Mouse (Mus musculus) neural tube, embryonic 13.5 days (tissue): ENCODE results near the gene Slfn9. TPM values are rescaled to one million over a fixed set of nuclear protein-coding genes. Genes with fewer than 3 reads are reported as not detected.
"Not testable (repeated sequence)": the region's sequence is repeated elsewhere in the genome, so short reads cannot be mapped to it uniquely, and the experiment has no call there.

Source experiments
- ATAC-seq: fragments of 200-750 bp; cut with Nextera tagmentation; 2 replicates; pipeline ENCODE4 v1.8.0; 2017; ENCODE audit warnings: low read depth, mild to moderate bottlenecking, moderate TSS enrichment, moderate library complexity
- H3K27ac ChIP-seq: fragments of 300-500 bp; sonication (generic); replicated peaks from 2 replicates; pipeline ENCODE4 v1.5.1; 2015; ENCODE audit warnings: moderate library complexity, mild to moderate bottlenecking, inconsistent platforms
- H3K27me3 ChIP-seq: fragments of 300-500 bp; sonication (generic); 2 replicates; pipeline ENCODE4 v1.6.1; 2015; ENCODE audit warnings: mild to moderate bottlenecking, inconsistent platforms
- H3K36me3 ChIP-seq: fragments of 300-500 bp; sonication (generic); 2 replicates; pipeline ENCODE4 v1.6.1; 2015; ENCODE audit warnings: mild to moderate bottlenecking, inconsistent platforms
- H3K4me1 ChIP-seq: fragments of 300-500 bp; sonication (generic); replicated peaks from 2 replicates; pipeline ENCODE4 v1.6.1; 2015; ENCODE audit warnings: inconsistent platforms
- H3K4me2 ChIP-seq: fragments of 300-500 bp; sonication (generic); 2 replicates; pipeline ENCODE4 v1.6.1; 2015; ENCODE audit warnings: inconsistent platforms, mild to moderate bottlenecking, moderate library complexity
- H3K4me3 ChIP-seq: fragments of 300-500 bp; sonication (generic); 2 replicates; pipeline ENCODE4 v1.5.1; 2015; ENCODE audit warnings: mild to moderate bottlenecking, inconsistent platforms
- H3K9ac ChIP-seq: fragments of 300-500 bp; sonication (generic); 2 replicates; pipeline ENCODE4 v1.6.1; 2015; ENCODE audit warnings: moderate library complexity, mild to moderate bottlenecking, inconsistent platforms
- H3K9me3 ChIP-seq: fragments of 300-500 bp; sonication (generic); 2 replicates; pipeline ENCODE4 v1.6.1; 2016; ENCODE audit warnings: inconsistent platforms
- WGBS: fragments of 180-500 bp; shearing (Covaris S2); methylation state at CpG from one replicate; pipeline ENCODE4 v1.1.7; 2015; 5-methylcytosine and 5-hydroxymethylcytosine counted together
- polyA plus RNA-seq: library from polyadenylated mRNA; unstranded; fragments of >200 nt; fragmentation: Nextera tagmentation; extraction: Ambion mirVana; gene quantifications from 2 replicates; pipeline ENCODE4 v1.2.1, GENCODE M21; 2015

Gene Slfn9
- polyA plus RNA-seq, 1 experiment from 2014 or later = 2.8 TPM

GRCm38 (mm10) chr11:82987621-82988020, 4.0 kb downstream of the Slfn9 start:
- Histone ChIP-seq H3K4me2 (no peak overlapping the region), H3K4me3 (no peak overlapping the region), H3K27ac (no peak overlapping the region), H3K9ac (no peak overlapping the region), H3K9me3 (no peaks in the 10 kb centered on the region), H3K4me1 (peaks cover 14% of the 10 kb centered on the region), H3K27me3 (0 out of 2 replicates have a peak, but pooled peaks cover 12% of the 10 kb centered on the region), H3K36me3 (no peaks in the 10 kb centered on the region)
- 81% methylated on average over 6 of the region's 6 CpGs for WGBS
- no peak for ATAC-seq

GRCm38 (mm10) chr11:82983193-82983592, 8.4 kb downstream of the Slfn9 start:
- no peaks in the 10 kb centered on the region for H3K4me1 ChIP-seq
- H3K36me3 ChIP-seq = no peaks in the 10 kb centered on the region
- no peaks in the 10 kb centered on the region for H3K27me3 ChIP-seq
- no peak overlapping the region for H3K27ac ChIP-seq
- no peak overlapping the region for H3K4me2 ChIP-seq
- no peak for ATAC-seq
- H3K9me3 ChIP-seq = no peaks in the 10 kb centered on the region
- no peak overlapping the region for H3K4me3 ChIP-seq
- no peak overlapping the region for H3K9ac ChIP-seq
- 87% methylated on average over 17 of the region's 17 CpGs for WGBS

- ATAC-seq, H3K4me1 ChIP-seq, H3K4me3 ChIP-seq, H3K27me3 ChIP-seq, H3K27ac ChIP-seq, H3K4me2 ChIP-seq, H3K36me3 ChIP-seq, H3K9ac ChIP-seq, H3K9me3 ChIP-seq: not testable (repeated sequence)
- 94% methylated on average over 2 of the region's 2 CpGs for WGBS
These were observed 9.2 kb downstream of the Slfn9 start for GRCm38 (mm10) chr11:82982409-82982808.

- Histone ChIP-seq H3K9ac (no peak overlapping the region), H3K27ac (no peak overlapping the region), H3K9me3 (no peaks in the 10 kb centered on the region), H3K27me3 (no peaks in the 10 kb centered on the region), H3K4me3 (no peak overlapping the region), H3K36me3 (no peaks in the 10 kb centered on the region), H3K4me2 (no peak overlapping the region), H3K4me1 (peaks cover 14% of the 10 kb centered on the region)
- ATAC-seq = no peak
- 38% methylated on average over 5 of the region's 5 CpGs for WGBS
These were observed 17.7 kb downstream of the Slfn9 start for GRCm38 (mm10) chr11:82973916-82974315.

GRCm38 (mm10) chr11:82971590-82971974, 20.0 kb downstream of the Slfn9 start:
- H3K27me3 ChIP-seq = no peaks in the 10 kb centered on the region
- peak overlapping the region; percentile 18; the same call in 1 of the 2 replicates for H3K4me3 ChIP-seq
- ATAC-seq = no peak
- no peak overlapping the region for H3K27ac ChIP-seq
- no peaks in the 10 kb centered on the region for H3K9me3 ChIP-seq
- peak overlapping the region; percentile 51 for H3K4me2 ChIP-seq
- peaks cover 14% of the 10 kb centered on the region for H3K4me1 ChIP-seq
- H3K36me3 ChIP-seq = no peaks in the 10 kb centered on the region
- 69% methylated on average over 11 of the region's 11 CpGs for WGBS
- H3K9ac ChIP-seq = peak overlapping the region; percentile 62

- ATAC-seq = peak; percentile 72; the same call in 1 of the 2 replicates
- peak overlapping the region; percentile 51 for H3K4me2 ChIP-seq
- 9% methylated on average over 31 of the region's 31 CpGs for WGBS
- no peaks in the 10 kb centered on the region for H3K27me3 ChIP-seq
- no peaks in the 10 kb centered on the region for H3K36me3 ChIP-seq
- no peak overlapping the region for H3K27ac ChIP-seq
- H3K9me3 ChIP-seq = no peaks in the 10 kb centered on the region
- peaks cover 14% of the 10 kb centered on the region for H3K4me1 ChIP-seq
- peak overlapping the region; percentile 18 for H3K4me3 ChIP-seq
- H3K9ac ChIP-seq = peak overlapping the region; percentile 62
These were observed 20.7 kb downstream of the Slfn9 start for GRCm38 (mm10) chr11:82970712-82971589.

- no peak for ATAC-seq
- no peak overlapping the region for H3K4me3 ChIP-seq
- no peak overlapping the region for H3K27ac ChIP-seq
- no peak overlapping the region for H3K9ac ChIP-seq
- H3K9me3 ChIP-seq = no peaks in the 10 kb centered on the region
- H3K36me3 ChIP-seq = no peaks in the 10 kb centered on the region
- 83% methylated on average over 8 of the region's 8 CpGs for WGBS
- H3K4me2 ChIP-seq = no peak overlapping the region
- H3K27me3 ChIP-seq = peaks cover 5% of the 10 kb centered on the region
- no peaks in the 10 kb centered on the region for H3K4me1 ChIP-seq
These were observed 29.4 kb downstream of the Slfn9 start for GRCm38 (mm10) chr11:82962215-82962614.

- Histone ChIP-seq H3K4me3 (no peak overlapping the region), H3K36me3 (no peaks in the 10 kb centered on the region), H3K4me2 (no peak overlapping the region), H3K9ac (no peak overlapping the region), H3K4me1 (no peaks in the 10 kb centered on the region), H3K9me3 (no peaks in the 10 kb centered on the region), H3K27me3 (peaks cover 5% of the 10 kb centered on the region), H3K27ac (no peak overlapping the region)
- 89% methylated on average over 2 of the region's 2 CpGs for WGBS
- ATAC-seq = no peak
These were observed 29.9 kb downstream of the Slfn9 start for GRCm38 (mm10) chr11:82961743-82962142.

GRCm38 (mm10) chr11:82959613-82960012, 32.0 kb downstream of the Slfn9 start:
- H3K4me2 ChIP-seq = no peak overlapping the region
- H3K36me3 ChIP-seq = no peaks in the 10 kb centered on the region
- H3K9ac ChIP-seq = no peak overlapping the region
- no peak overlapping the region for H3K27ac ChIP-seq
- H3K9me3 ChIP-seq = no peaks in the 10 kb centered on the region
- no peaks in the 10 kb centered on the region for H3K4me1 ChIP-seq
- peaks cover 5% of the 10 kb centered on the region for H3K27me3 ChIP-seq
- H3K4me3 ChIP-seq = no peak overlapping the region
- no peak for ATAC-seq
- WGBS = 12% methylated on average over 4 of the region's 4 CpGs

- ATAC-seq = no peak
- Histone ChIP-seq H3K9ac (no peak overlapping the region), H3K9me3 (no peaks in the 10 kb centered on the region), H3K36me3 (no peaks in the 10 kb centered on the region), H3K27ac (no peak overlapping the region), H3K4me3 (no peak overlapping the region), H3K4me1 (peaks cover 3% of the 10 kb centered on the region; the same call in 1 of the 2 replicates), H3K27me3 (peaks cover 32% of the 10 kb centered on the region), H3K4me2 (no peak overlapping the region)
- WGBS = 80% methylated on average over 10 of the region's 10 CpGs
These were observed 34.7 kb downstream of the Slfn9 start for GRCm38 (mm10) chr11:82956925-82957324.

GRCm38 (mm10) chr11:82954631-82955030, 37.0 kb downstream of the Slfn9 start:
- no peak for ATAC-seq
- Histone ChIP-seq H3K36me3 (no peaks in the 10 kb centered on the region), H3K4me3 (no peak overlapping the region), H3K9ac (no peak overlapping the region), H3K4me2 (no peak overlapping the region), H3K4me1 (peaks cover 7% of the 10 kb centered on the region), H3K27ac (no peak overlapping the region), H3K27me3 (peaks cover 55% of the 10 kb centered on the region), H3K9me3 (no peaks in the 10 kb centered on the region)
- 79% methylated on average over 6 of the region's 6 CpGs for WGBS

- H3K36me3 ChIP-seq = no peaks in the 10 kb centered on the region
- ATAC-seq = no peak
- H3K4me3 ChIP-seq = no peak overlapping the region
- peaks cover 7% of the 10 kb centered on the region for H3K4me1 ChIP-seq
- no peak overlapping the region for H3K4me2 ChIP-seq
- no peak overlapping the region for H3K27ac ChIP-seq
- no peaks in the 10 kb centered on the region for H3K9me3 ChIP-seq
- WGBS = 67% methylated on average over 9 of the region's 9 CpGs
- peaks cover 66% of the 10 kb centered on the region for H3K27me3 ChIP-seq
- H3K9ac ChIP-seq = no peak overlapping the region
These were observed 38.8 kb downstream of the Slfn9 start for GRCm38 (mm10) chr11:82952612-82953542.
